Mouse (Mus musculus) embryo, embryonic 9.5 days (tissue): ENCODE results near the gene Mrpl45.
"Not testable (repeated sequence)": the region's sequence is repeated elsewhere in the genome, so short reads cannot be mapped to it uniquely, and the experiment has no call there.

Experiments
- DNase-seq: peaks from one replicate; pipeline ENCODE4 v3.0.0-alpha.2; 2017; ENCODE audit errors: extremely low spot score

Gene Mrpl45

GRCm38 (mm10) chr11:97296542-97296941 lies 19.0 kb upstream of the Mrpl45 start:
- DNase-seq: no peak

- DNase-seq: no peak
Observed at GRCm38 (mm10) chr11:97299939-97300338, 15.6 kb upstream of the Mrpl45 start.

- DNase-seq: no peak
Observed at GRCm38 (mm10) chr11:97301406-97301805, 14.1 kb upstream of the Mrpl45 start.

- no peak for DNase-seq
Observed at GRCm38 (mm10) chr11:97302231-97302781, 13.2 kb upstream of the Mrpl45 start.

- no peak for DNase-seq
Observed at GRCm38 (mm10) chr11:97304631-97305030, 10.9 kb upstream of the Mrpl45 start.

- no peak for DNase-seq
Observed at GRCm38 (mm10) chr11:97307294-97308069, 8.0 kb upstream of the Mrpl45 start.

- DNase-seq: no peak
Observed at GRCm38 (mm10) chr11:97308806-97309450, 6.6 kb upstream of the Mrpl45 start.

GRCm38 (mm10) chr11:97309451-97309836 lies 6.1 kb upstream of the Mrpl45 start:
- peak; percentile 42 for DNase-seq

GRCm38 (mm10) chr11:97309911-97310571 lies 5.5 kb upstream of the Mrpl45 start:
- peak; percentile 85 for DNase-seq

- peak; percentile 54 for DNase-seq
Observed at GRCm38 (mm10) chr11:97310895-97311631, 4.5 kb upstream of the Mrpl45 start.

- DNase-seq: not testable (repeated sequence)
Observed at GRCm38 (mm10) chr11:97312871-97313270, 2.6 kb upstream of the Mrpl45 start.

- DNase-seq: no peak
Observed at GRCm38 (mm10) chr11:97314110-97314509, 1.4 kb upstream of the Mrpl45 start.

GRCm38 (mm10) chr11:97314751-97315503 lies 589 bp upstream of the Mrpl45 start:
- DNase-seq: no peak

GRCm38 (mm10) chr11:97321197-97321596 lies 5.7 kb downstream of the Mrpl45 start:
- no peak for DNase-seq

- not testable (repeated sequence) for DNase-seq
Observed at GRCm38 (mm10) chr11:97321894-97322600, 6.5 kb downstream of the Mrpl45 start.

- DNase-seq: no peak
Observed at GRCm38 (mm10) chr11:97325224-97325623, 9.7 kb downstream of the Mrpl45 start.

- peak; percentile 69 for DNase-seq
Observed at GRCm38 (mm10) chr11:97328148-97328547, 12.6 kb downstream of the Mrpl45 start.

- DNase-seq: no peak
Observed at GRCm38 (mm10) chr11:97330315-97330714, 14.8 kb downstream of the Mrpl45 start.

- DNase-seq: no peak
Observed at GRCm38 (mm10) chr11:97331231-97332190, 16.0 kb downstream of the Mrpl45 start.
